Comparison of ENCODE assay signal across 28 mouse cellular contexts in the genomic region with DNA sequence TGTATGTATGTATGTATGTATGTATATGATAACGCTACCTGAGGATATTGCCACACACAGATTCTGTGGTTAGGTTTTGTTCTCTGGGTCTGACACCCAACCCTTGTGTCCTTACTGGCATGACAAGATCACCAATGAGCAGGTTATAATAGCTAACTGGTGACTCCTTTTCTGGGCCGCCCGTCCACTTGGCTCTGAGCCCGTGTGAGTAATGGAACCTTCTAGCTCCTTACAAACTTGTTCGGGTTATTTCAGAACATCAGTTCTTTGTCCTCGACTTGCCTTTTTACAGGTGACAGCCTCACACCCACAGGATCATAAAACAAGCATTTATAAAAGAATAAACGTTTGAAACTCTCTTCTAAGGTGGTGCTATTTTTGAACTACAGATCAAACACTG.
DNase-seq lines count a peak whose midpoint lies in the region; ATAC-seq and TF ChIP-seq lines count a peak whose summit lies in the region.
"Had no signal": no experiment of that assay in that cellular context is flagged by ENCODE, and none has a peak within 500 bp of the region (broad histone marks: within the 10 kb centered on the region; RNA-seq: fewer than 3 reads in every experiment).

No protein-coding gene starts in this region.

- DNase-seq in gastrocnemius, adult 2 months, result peak; percentile 25
- DNase-seq in gastrocnemius, postnatal 14 days, result no peak
- DNase-seq in kidney, adult 9 months, result peak; percentile 5
- DNase-seq in kidney, postnatal 25 days, result no peak
- DNase-seq in adrenal gland, postnatal 14 days, result peak; percentile 67
- DNase-seq in layer of hippocampus, adult 9-11 months, result no peak
- no peak for DNase-seq in spleen, postnatal 4 days (ENCODE audit: low spot score in 2 of 2)
- DNase-seq: cerebellum, adult 2 months; cerebellum, postnatal 25 days; kidney, adult 18-20 months; layer of hippocampus, postnatal 36 days; liver, embryonic 13.5 days; lung, adult 18-20 months; lung, postnatal 4 days; thymus, postnatal 14 days had no signal

- no peak for ATAC-seq in activated CD4-positive, CD25-positive, alpha-beta regulatory T cell, adult 4 months
- ATAC-seq: forebrain, embryonic 13.5 days; hindbrain, embryonic 16.5 days; lung, postnatal 0 days; midbrain, embryonic 13.5 days had no signal

- intact Hi-C loops in gastrocnemius, adult 2 months (cut with DNase I), result no loop called here
- intact Hi-C loops in gastrocnemius, postnatal 14 days (cut with DNase I; ENCODE audit: low total_unique reads), result no loop called here

- H3K27ac ChIP-seq in gastrocnemius, adult 2 months, result no peak overlapping the region
- H3K27ac ChIP-seq: embryonic facial prominence, embryonic 10.5 days; embryonic facial prominence, embryonic 15.5 days; forebrain, embryonic 13.5 days; layer of hippocampus, adult 2 months; limb, embryonic 10.5 days; limb, embryonic 15.5 days; liver, embryonic 13.5 days; midbrain, embryonic 13.5 days; neural tube, embryonic 13.5 days; stomach, embryonic 15.5 days had no signal

- TF ChIP-seq CTCF in gastrocnemius, adult 2 months (IDR thresholded peaks at IDR 0.05), result no peak

- no peak overlapping the region for H3K4me3 ChIP-seq in gastrocnemius, adult 2 months
- H3K4me3 ChIP-seq: embryonic facial prominence, embryonic 10.5 days; embryonic facial prominence, embryonic 15.5 days; forebrain, embryonic 13.5 days; layer of hippocampus, adult 2 months; limb, embryonic 10.5 days; limb, embryonic 15.5 days; liver, embryonic 13.5 days; megakaryocyte, embryonic 14.5 days; midbrain, embryonic 13.5 days; neural tube, embryonic 13.5 days; stomach, embryonic 15.5 days had no signal

Comparison
In these comparisons a context has a peak if more than half of its experiments do, and no peak if none do; other contexts are left out.
1. DNase-seq: peak in gastrocnemius, adult 2 months (single experiment), kidney, adult 9 months (single experiment) and adrenal gland, postnatal 14 days (single experiment); none in gastrocnemius, postnatal 14 days (single experiment), kidney, postnatal 25 days (0 of 2), layer of hippocampus, adult 9-11 months (single experiment) and spleen, postnatal 4 days (0 of 2).